Mouse (Mus musculus): Measurements from ENCODE around the gene Csnk1d. TPM values are rescaled to one million over a fixed set of nuclear protein-coding genes. Genes with fewer than 3 reads are reported as not detected.

Csnk1d gene
- total and polyA plus RNA-seq, 3 experiments: 77.8 to 136 (median 96.8) TPM

- no peak for TF ChIP-seq RCOR1 (conservative IDR thresholded peaks at IDR 0.05; ENCODE audit: low read depth, low read length)
- no peak for TF ChIP-seq NRF1 (IDR thresholded peaks at IDR 0.05; ENCODE audit: low read depth, low read length)
- Histone ChIP-seq H3K4me1 (ENCODE audit: control insufficient read depth in 1 of 2, insufficient read depth in 2 of 2) (peaks cover 0 to 7% of the 10 kb centered on the region in 2 experiments; a peak in 2 of 4 replicates), H3K79me2 (replicated peaks; ENCODE audit: control insufficient read depth, extremely low read depth, insufficient read depth, poor library complexity, severe bottlenecking) (peaks cover 91% of the 10 kb centered on the region), H3K4me3 (replicated peaks in 1 of 3; ENCODE audit: low read depth in 2 of 3, low read length in 2 of 3, poor library complexity in 1 of 3) (no peak overlapping the region), H3K9me3 (replicated peaks; ENCODE audit: low read length) (no peaks in the 10 kb centered on the region), H3K4me2 (ENCODE audit: insufficient read depth, low read depth, poor library complexity, severe bottlenecking) (no peak overlapping the region), H3K36me3 (replicated peaks in 1 of 2; ENCODE audit: control insufficient read depth in 1 of 2, insufficient read depth in 1 of 2, low read length in 1 of 2) (peaks cover 88 to 99% of the 10 kb centered on the region in 2 experiments), H3K9ac (ENCODE audit: insufficient read depth, low read depth) (no peak overlapping the region), H3K27ac (ENCODE audit: insufficient read depth, low read depth) (no peak overlapping the region), H3K27me3 (replicated peaks) (no peaks in the 10 kb centered on the region)
- no peak for DNase-seq (ENCODE audit: extremely low read depth)
- in situ Hi-C loops (cut with MboI; ENCODE audit: low pct_ligation_motif_present, low pct_unique_long_range_greater_than_20kb, low sequenced_read_pairs) (no loop called here), dilution Hi-C loops (cut with MboI; ENCODE audit: extremely low pct_ligation_motif_present, extremely low pct_unique_long_range_greater_than_20kb, low sequenced_read_pairs) (no loop called here)
Observed at GRCm38 (mm10) chr11:120981661-120982060, 9.5 kb downstream of the Csnk1d start.

GRCm38 (mm10) chr11:120980427-120981035 lies 10.6 kb downstream of the Csnk1d start:
- H3K4me2 ChIP-seq (ENCODE audit: insufficient read depth, low read depth, poor library complexity, severe bottlenecking): no peak overlapping the region
- H3K9ac ChIP-seq (ENCODE audit: insufficient read depth, low read depth): no peak overlapping the region
- TF ChIP-seq GABPA (IDR thresholded peaks at IDR 0.05; ENCODE audit: insufficient replicate concordance, low read depth, low read length) (no peak), TCF12 (IDR thresholded peaks at IDR 0.05; ENCODE audit: low read depth, low read length) (no peak), MAX (IDR thresholded peaks at IDR 0.05; ENCODE audit: low read length) (no peak), ELF1 (IDR thresholded peaks at IDR 0.05; ENCODE audit: low read depth, low read length) (no peak), NRF1 (IDR thresholded peaks at IDR 0.05; ENCODE audit: low read depth, low read length) (no peak), CTCF (conservative IDR thresholded peaks at IDR 0.05 in 1 of 2, IDR thresholded peaks at IDR 0.05 in 1 of 2; ENCODE audit: low read depth in 2 of 2, low read length in 2 of 2) (no peak), ETS1 (conservative IDR thresholded peaks at IDR 0.05; ENCODE audit: low read depth, low read length) (no peak), MEF2A (IDR thresholded peaks at IDR 0.05; ENCODE audit: borderline replicate concordance, low read depth, low read length) (no peak), HCFC1 (IDR thresholded peaks at IDR 0.05; ENCODE audit: low read depth, low read length) (no peak), MXI1 (IDR thresholded peaks at IDR 0.05; ENCODE audit: low read depth, low read length) (no peak), MAFK (IDR thresholded peaks at IDR 0.05; ENCODE audit: insufficient replicate concordance, low read length) (no peak), ZC3H11A (IDR thresholded peaks at IDR 0.05; ENCODE audit: low read depth, low read length) (no peak), RAD21 (IDR thresholded peaks at IDR 0.05; ENCODE audit: low read depth, low read length) (no peak), SMC3 (IDR thresholded peaks at IDR 0.05; ENCODE audit: low read depth, low read length) (no peak), EP300 (IDR thresholded peaks at IDR 0.05; ENCODE audit: low read length) (no peak)
- H3K9me3 ChIP-seq (replicated peaks; ENCODE audit: low read length): no peaks in the 10 kb centered on the region
- peaks cover 91% of the 10 kb centered on the region for H3K79me2 ChIP-seq (replicated peaks; ENCODE audit: control insufficient read depth, extremely low read depth, insufficient read depth, poor library complexity, severe bottlenecking)
- DNase-seq (ENCODE audit: extremely low read depth): no peak
- no peak overlapping the region for H3K4me3 ChIP-seq (replicated peaks in 1 of 3; ENCODE audit: low read depth in 2 of 3, low read length in 2 of 3, poor library complexity in 1 of 3)
- no peak overlapping the region for H3K27ac ChIP-seq (ENCODE audit: insufficient read depth, low read depth)
- dilution Hi-C loops (cut with MboI; ENCODE audit: extremely low pct_ligation_motif_present, extremely low pct_unique_long_range_greater_than_20kb, low sequenced_read_pairs): no loop called here
- H3K27me3 ChIP-seq (replicated peaks): no peaks in the 10 kb centered on the region
- H3K36me3 ChIP-seq (replicated peaks in 1 of 2; ENCODE audit: control insufficient read depth in 1 of 2, insufficient read depth in 1 of 2, low read length in 1 of 2): peaks cover 88 to 99% of the 10 kb centered on the region in 2 experiments
- in situ Hi-C loops (cut with MboI; ENCODE audit: low pct_ligation_motif_present, low pct_unique_long_range_greater_than_20kb, low sequenced_read_pairs): no loop called here
- peaks cover 0 to 5% of the 10 kb centered on the region in 2 experiments; a peak in 2 of 4 replicates for H3K4me1 ChIP-seq (ENCODE audit: control insufficient read depth in 1 of 2, insufficient read depth in 2 of 2)
